Mouse (Mus musculus) right cerebral cortex, postnatal 4 days (tissue): ENCODE results near the gene Tubb2a.

Experiments used
- DNase-seq: peaks from one replicate; pipeline ENCODE4 v3.0.0-alpha.2; 2022

Gene Tubb2a

GRCm38 (mm10) chr13:34077492-34078271 lies at the start of gene Tubb2a:
Gene Tubb2a (minus strand): TSS chr13:34078007.
- peak; percentile 97 for DNase-seq

DNA sequence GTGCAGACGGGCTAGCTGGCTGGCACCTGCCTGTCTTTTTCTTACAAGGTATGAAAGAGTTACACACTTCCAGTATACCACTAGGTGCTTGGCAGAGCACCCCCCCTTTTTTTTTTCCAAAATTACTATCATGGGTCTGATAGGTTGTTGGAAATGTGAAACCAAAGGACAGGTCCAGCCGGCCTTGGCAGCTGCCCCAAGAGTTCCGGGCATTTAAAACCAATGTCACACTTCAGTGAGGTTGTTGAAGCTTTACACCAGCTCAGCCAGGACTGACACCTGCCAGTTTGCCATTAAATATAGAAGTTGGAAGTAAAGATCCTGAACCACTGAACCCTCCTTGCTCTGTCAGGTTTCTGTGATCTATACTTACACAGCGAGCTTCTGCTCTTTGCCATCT lies 47.9 kb upstream of the Tubb2a start:
- DNase-seq: no peak

DNA sequence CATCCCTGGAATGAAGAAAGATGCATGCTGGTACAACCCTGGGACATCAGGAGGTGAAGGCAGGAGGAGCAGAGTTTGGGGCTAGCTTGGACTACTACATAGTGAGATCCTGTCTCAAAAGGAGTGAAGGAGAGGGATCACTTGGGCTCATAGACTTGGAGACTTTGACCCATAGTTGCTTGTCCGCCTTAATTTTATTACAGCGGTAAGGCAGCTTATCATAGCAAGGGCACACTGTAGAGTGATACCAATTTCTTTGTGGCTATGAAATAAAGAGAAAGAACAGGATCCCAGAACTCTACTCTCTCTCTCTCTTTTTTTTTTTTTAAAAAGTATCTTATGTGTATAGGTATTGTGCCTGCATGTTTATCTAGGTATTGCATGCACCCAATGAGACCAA lies 42.7 kb upstream of the Tubb2a start:
- DNase-seq: no peak

GRCm38 (mm10) chr13:34119406-34119805 lies 41.6 kb upstream of the Tubb2a start:
- no peak for DNase-seq

- no peak for DNase-seq
Measured at GRCm38 (mm10) chr13:34118816-34119215, 41.0 kb upstream of the Tubb2a start.

- no peak for DNase-seq
Measured at GRCm38 (mm10) chr13:34116508-34116907, 38.7 kb upstream of the Tubb2a start.

- no peak for DNase-seq
Measured at GRCm38 (mm10) chr13:34114654-34115053, 36.8 kb upstream of the Tubb2a start.

GRCm38 (mm10) chr13:34113086-34113485 lies 35.3 kb upstream of the Tubb2a start:
- DNase-seq: no peak

- no peak for DNase-seq
Measured at GRCm38 (mm10) chr13:34112369-34113081, 34.7 kb upstream of the Tubb2a start.

DNA sequence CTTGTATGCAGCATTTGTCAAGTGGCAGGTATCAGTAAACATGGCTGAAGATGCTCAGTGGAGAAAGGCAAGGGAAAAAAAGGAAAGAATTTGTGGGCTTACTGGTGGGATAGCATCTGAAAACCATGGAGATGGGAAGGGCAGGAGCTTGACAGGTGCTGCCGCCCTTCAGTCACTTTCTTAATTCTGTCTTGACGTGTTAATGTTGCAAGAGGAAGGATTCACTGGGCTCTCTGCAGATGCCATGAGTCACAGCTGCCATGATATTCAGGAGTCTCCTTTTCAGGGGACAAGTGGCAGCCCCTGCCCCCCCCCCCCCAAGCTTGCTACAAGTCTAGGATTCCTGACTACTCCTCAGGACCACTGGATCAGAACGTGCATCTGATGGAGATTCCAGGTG lies 34.1 kb upstream of the Tubb2a start:
- no peak for DNase-seq

DNA sequence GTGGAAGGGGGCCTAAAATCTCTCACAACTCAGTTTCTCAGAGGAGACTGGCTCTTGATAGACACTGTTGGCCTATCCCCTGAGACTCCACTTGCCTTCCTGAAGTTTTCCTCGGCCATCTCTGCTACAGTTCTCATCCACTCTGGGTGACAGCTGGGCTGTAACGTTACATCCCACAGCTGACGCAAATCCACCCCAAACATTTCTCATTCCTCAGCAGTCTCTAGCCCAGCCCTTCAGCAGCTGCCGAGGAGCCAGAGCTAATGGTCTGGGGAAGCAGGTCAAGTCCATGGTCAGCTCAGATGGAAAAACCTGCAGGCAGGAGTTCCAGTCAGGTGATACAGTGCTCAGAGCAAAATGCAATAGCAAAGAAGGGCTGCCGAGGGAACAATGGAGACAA lies 33.2 kb upstream of the Tubb2a start:
- DNase-seq: no peak

DNA sequence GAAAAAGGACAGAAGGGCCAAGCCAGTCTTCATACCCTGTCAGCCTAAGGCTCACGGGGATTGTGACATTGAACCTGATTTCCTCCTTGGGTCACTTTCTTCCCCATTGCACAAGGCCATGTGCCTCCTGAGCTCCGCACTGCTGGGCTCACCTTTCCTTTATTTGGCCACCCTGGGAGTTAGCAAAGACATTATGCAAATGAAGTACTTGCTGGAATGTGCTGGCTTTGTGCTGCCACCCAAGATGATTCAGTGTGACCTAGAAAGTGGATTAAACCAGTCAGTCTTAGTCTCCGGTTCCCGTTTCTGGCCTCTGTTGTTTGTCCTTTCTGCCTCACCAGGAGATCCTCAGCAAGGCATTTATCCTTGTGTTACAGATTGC lies 31.9 kb upstream of the Tubb2a start:
- DNase-seq: no peak

GRCm38 (mm10) chr13:34109035-34109676 lies 31.3 kb upstream of the Tubb2a start:
- no peak for DNase-seq

DNA sequence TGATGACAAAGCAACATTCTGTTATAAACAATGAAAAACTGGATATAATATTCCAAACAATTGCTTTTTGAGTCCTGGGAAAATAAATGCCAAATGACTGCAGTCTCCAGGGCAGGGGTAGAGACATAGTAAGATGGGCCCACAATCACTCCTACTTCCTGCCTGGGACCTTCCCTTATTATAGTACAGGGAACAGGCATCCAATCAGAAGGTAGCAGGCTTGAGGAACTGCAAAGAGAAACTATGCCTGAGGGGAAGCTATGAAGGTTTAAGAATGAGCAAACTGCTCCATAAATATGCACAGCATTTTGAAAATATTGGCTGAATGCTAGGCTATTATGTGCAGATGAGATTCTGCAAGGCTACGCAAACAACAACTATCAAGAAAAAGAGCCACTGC lies 29.2 kb upstream of the Tubb2a start:
- no peak for DNase-seq

GRCm38 (mm10) chr13:34106256-34106655 lies 28.4 kb upstream of the Tubb2a start:
- no peak for DNase-seq

GRCm38 (mm10) chr13:34105364-34105763 lies 27.6 kb upstream of the Tubb2a start:
- DNase-seq: no peak

DNA sequence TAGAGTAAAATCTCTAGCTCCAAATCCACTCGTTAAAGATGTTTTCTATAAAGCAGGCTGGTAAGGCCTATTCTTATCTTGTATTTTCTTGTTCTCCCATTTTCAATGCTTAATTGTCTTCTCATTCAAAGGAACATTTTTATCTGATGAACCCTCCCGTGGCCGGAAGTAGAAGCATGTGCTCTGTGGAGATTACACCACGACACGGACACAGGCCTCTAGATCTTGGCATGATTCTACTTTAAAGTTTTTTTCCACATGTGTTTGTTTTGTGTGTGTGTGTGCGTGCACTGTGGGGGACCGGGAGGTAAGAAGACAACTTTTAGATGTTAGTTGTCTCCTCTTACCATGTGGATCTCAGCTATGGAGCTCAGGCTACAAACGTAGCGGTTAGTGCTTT lies 24.1 kb upstream of the Tubb2a start:
- DNase-seq: no peak

DNA sequence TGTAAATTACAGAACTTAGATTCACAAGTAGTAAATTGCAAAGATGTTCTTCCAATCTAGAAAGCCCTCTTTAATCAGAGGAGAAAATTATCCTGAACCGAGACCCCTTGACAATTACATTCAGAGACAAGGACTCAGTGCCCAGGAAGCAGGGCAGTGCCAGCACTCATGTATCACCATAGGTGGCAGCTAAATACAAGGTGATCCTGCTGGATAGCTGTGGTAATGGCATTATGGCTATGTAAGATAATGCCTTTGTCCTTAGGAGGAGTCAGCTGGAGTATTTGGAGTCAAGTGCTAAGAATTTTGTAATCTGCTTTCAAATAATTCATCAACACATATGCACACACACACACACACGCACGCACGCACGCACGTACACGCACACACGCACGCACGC lies 23.4 kb upstream of the Tubb2a start:
- DNase-seq: no peak

DNA sequence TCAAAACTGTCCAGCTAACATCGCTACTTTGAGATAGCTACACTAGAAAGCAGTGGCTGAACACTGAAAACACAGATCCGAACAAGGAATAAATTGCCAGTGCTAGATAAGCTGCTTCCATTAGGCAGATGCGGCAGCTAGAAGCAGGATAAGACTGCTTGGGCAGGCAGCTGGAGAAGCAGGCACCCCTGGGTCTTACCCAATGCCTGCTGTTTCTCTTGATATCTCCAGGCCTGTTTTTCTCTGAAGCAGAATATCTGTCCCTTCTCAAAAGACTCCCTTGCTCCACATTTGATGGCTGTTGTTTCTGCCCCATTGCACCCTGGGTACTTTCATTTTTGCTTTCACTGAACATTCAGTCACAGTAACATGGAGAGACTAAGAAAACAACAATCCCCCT lies 22.9 kb upstream of the Tubb2a start:
- DNase-seq: no peak

DNA sequence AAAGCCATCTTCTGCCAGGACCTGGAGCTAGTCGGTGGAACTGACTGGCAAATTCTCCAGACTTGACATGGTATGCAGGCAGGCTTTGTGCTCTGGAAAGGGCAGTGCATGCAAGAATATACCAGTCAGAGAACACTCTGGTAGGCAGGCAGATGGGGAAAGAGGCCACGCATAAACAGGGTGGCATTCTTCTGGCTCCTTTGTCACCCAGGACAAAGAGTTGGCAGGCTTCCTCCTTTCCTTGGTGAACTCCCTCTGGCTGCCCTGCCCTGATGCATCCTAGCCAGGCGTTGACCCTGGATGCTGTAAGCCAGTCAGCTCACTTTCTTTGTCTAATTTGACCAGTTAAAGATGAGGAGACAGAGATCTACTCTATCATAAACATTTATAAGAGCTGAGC lies 19.3 kb upstream of the Tubb2a start:
- no peak for DNase-seq

DNA sequence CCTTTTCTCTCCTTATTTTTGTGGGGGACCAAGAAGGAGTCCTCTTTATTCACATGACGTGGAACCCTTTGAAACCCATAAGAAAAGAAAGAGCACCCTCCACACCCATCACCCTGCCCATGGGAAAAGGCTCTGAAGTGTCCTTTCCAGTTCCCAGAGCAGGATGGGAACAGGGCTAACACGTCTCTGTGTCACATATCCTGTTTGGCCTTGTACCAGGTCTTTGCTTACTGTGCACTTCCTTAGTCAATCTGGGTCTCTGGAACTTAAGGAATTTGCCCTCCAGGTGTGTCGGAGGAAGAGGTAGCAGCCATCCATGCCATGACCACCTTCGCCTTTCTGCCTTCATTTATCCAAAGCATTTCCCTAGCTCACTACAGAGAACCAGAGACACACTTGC lies 18.6 kb upstream of the Tubb2a start:
- peak; percentile 4 for DNase-seq

DNA sequence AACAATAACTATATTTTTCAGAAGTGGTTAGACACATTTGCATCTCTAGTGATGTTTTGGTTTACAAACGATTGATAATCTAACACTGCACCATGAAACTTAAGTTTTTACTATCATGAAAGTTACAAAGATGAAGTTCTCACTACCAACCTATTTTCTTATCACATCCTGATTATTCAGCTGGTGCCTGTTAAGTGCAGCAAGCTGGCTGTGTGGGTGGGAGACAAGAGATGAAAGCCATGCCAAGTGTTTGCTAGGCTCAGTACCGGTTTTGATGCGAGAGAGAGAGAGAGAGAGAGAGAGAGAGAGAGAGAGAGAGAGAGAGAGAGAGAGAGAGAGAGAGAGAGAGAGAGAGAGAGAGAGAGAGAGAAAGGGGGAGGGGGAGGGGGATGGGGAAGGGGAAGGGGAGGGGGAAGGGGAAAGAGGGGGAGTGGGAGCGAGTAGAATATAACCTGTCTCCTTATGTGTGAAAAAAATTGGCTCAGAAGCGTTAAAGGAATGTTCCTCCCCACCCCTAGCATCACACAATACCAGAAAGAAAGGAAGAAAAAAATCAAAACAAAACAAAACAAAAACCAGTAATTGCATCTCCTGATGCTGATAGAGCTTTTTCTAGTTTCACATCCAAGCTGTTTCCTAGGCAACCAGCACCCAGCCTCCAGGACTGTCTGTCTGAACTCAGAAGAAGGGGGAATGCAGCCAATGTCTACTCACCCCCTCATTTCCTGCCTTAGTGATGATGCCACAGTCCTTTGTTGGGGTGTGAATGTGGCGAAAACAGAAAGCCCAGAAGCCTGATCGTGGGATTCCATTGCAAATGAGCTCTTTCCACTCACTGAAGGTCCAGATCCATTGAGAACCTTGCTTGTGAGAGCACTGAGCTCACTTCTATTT lies 18.0 kb upstream of the Tubb2a start:
- DNase-seq: peak; percentile 49

GRCm38 (mm10) chr13:34089358-34089757 lies 11.6 kb upstream of the Tubb2a start:
- no peak for DNase-seq
